Mouse (Mus musculus): ENCODE data around the gene Slain2. TPM values are rescaled to one million over a fixed set of nuclear protein-coding genes. Genes with fewer than 3 reads are reported as not detected.

Slain2 gene
- polyA plus RNA-seq, 2 experiments, result 4.5 to 5.4 TPM

DNA sequence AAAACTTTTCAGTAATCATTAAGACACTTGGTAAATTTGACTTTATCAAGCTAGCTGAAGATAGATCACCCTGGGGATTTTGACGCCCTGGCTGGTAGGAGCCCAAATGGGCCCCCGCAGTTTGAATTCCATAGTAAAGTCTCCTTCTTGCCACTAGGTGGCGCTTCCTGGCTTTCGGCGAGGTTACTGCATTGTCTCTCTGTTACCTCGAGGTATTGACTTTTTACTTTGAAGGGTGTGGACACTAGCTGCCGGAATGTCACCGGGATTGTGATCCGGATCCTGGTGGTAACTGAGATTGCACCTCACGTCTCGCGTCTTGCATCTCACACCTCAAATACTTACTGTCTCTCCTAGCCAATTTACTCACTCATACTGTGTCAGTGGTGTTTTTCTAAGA is 22.6 kb upstream of the Slain2 start:
- DNase-seq (ENCODE audit: low read depth in 3 of 3, low spot score in 3 of 3) (no peak), ATAC-seq (ENCODE audit: insufficient read depth) (0 out of 2 replicates have a peak, but pooled peaks have one; percentile 43)
- Histone ChIP-seq H3K27me3 (ENCODE audit: control insufficient read depth, insufficient read depth, low read length) (no peaks in the 10 kb centered on the region), H3K4me3 (ENCODE audit: insufficient read depth in 1 of 2, low read depth in 2 of 2, low read length in 2 of 2) (no peak overlapping the region), H3K9ac (replicated peaks) (no peak overlapping the region), H3K4me2 (ENCODE audit: low read depth) (no peak overlapping the region), H3K4me1 (replicated peaks; ENCODE audit: control insufficient read depth in 2 of 2, insufficient read depth in 2 of 2, low read length in 1 of 2) (peaks cover 0 to 2% of the 10 kb centered on the region in 2 experiments; a peak in 1 of 4 replicates), H3K36me3 (replicated peaks; ENCODE audit: control insufficient read depth, insufficient read depth, low read depth) (no peaks in the 10 kb centered on the region), H3K27ac (no peak overlapping the region), H3K9me3 (ENCODE audit: control insufficient read depth, low read length) (no peaks in the 10 kb centered on the region)
- TF ChIP-seq CTCF (IDR thresholded peaks at IDR 0.05; ENCODE audit: low read depth), result peak; percentile 85
- TF ChIP-seq EP300 (IDR thresholded peaks at IDR 0.05; ENCODE audit: low read depth), result no peak
- 3% methylated on average over 12 of the region's 12 CpGs for WGBS (ENCODE audit: insufficient replicate concordance)

DNA sequence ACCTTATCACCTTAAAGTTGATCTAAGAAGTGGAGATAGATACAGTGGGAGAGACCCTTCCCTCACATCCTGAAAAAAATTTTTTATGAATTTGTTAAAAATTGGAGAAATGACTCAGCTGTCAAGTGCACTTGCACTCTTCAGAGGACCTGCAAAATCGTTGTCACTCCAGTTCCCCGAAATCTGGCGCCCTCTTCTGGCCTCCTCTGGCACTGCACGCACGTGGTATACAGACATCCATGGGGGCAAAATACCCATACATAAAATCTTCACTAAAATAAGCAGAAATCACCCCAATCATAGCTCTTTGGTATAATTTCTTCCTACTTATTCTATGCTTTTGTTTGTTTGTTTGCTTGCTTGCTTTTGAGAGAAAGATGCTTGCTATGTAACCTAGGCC is 20.1 kb upstream of the Slain2 start:
- Histone ChIP-seq H3K4me3 (ENCODE audit: insufficient read depth in 1 of 2, low read depth in 2 of 2, low read length in 2 of 2) (no peak overlapping the region), H3K4me2 (ENCODE audit: low read depth) (no peak overlapping the region), H3K4me1 (replicated peaks; ENCODE audit: control insufficient read depth in 2 of 2, insufficient read depth in 2 of 2, low read length in 1 of 2) (peaks cover 0 to 21% of the 10 kb centered on the region in 2 experiments; a peak in 2 of 4 replicates), H3K27ac (no peak overlapping the region), H3K27me3 (ENCODE audit: control insufficient read depth, insufficient read depth, low read length) (no peaks in the 10 kb centered on the region), H3K36me3 (replicated peaks; ENCODE audit: control insufficient read depth, insufficient read depth, low read depth) (no peaks in the 10 kb centered on the region), H3K9ac (replicated peaks) (no peak overlapping the region), H3K9me3 (ENCODE audit: control insufficient read depth, low read length) (no peaks in the 10 kb centered on the region)
- WGBS (ENCODE audit: insufficient replicate concordance), result 52% methylated on average over 5 of the region's 5 CpGs
- TF ChIP-seq CTCF (IDR thresholded peaks at IDR 0.05; ENCODE audit: low read depth) (peak; percentile 83), EP300 (IDR thresholded peaks at IDR 0.05; ENCODE audit: low read depth) (no peak)
- ATAC-seq (ENCODE audit: insufficient read depth) (no peak), DNase-seq (ENCODE audit: low read depth in 3 of 3, low spot score in 3 of 3) (no peak)

- DNase-seq (ENCODE audit: low read depth in 3 of 3, low spot score in 3 of 3) (no peak), ATAC-seq (ENCODE audit: insufficient read depth) (no peak)
- Histone ChIP-seq H3K9me3 (ENCODE audit: control insufficient read depth, low read length) (no peaks in the 10 kb centered on the region), H3K4me1 (replicated peaks; ENCODE audit: control insufficient read depth in 2 of 2, insufficient read depth in 2 of 2, low read length in 1 of 2) (peaks cover 0 to 27% of the 10 kb centered on the region in 2 experiments; a peak in 3 of 4 replicates), H3K27ac (no peak overlapping the region), H3K4me2 (ENCODE audit: low read depth) (no peak overlapping the region), H3K36me3 (replicated peaks; ENCODE audit: control insufficient read depth, insufficient read depth, low read depth) (no peaks in the 10 kb centered on the region), H3K9ac (replicated peaks) (no peak overlapping the region), H3K27me3 (ENCODE audit: control insufficient read depth, insufficient read depth, low read length) (no peaks in the 10 kb centered on the region), H3K4me3 (ENCODE audit: insufficient read depth in 1 of 2, low read depth in 2 of 2, low read length in 2 of 2) (no peak overlapping the region)
- WGBS (ENCODE audit: insufficient replicate concordance), result 79% methylated on average over 11 of the region's 11 CpGs
- no peak for TF ChIP-seq EP300 (IDR thresholded peaks at IDR 0.05; ENCODE audit: low read depth)
- no peak for TF ChIP-seq CTCF (IDR thresholded peaks at IDR 0.05; ENCODE audit: low read depth)
Observed at GRCm38 (mm10) chr5:72895261-72895660, 18.8 kb upstream of the Slain2 start.

DNA sequence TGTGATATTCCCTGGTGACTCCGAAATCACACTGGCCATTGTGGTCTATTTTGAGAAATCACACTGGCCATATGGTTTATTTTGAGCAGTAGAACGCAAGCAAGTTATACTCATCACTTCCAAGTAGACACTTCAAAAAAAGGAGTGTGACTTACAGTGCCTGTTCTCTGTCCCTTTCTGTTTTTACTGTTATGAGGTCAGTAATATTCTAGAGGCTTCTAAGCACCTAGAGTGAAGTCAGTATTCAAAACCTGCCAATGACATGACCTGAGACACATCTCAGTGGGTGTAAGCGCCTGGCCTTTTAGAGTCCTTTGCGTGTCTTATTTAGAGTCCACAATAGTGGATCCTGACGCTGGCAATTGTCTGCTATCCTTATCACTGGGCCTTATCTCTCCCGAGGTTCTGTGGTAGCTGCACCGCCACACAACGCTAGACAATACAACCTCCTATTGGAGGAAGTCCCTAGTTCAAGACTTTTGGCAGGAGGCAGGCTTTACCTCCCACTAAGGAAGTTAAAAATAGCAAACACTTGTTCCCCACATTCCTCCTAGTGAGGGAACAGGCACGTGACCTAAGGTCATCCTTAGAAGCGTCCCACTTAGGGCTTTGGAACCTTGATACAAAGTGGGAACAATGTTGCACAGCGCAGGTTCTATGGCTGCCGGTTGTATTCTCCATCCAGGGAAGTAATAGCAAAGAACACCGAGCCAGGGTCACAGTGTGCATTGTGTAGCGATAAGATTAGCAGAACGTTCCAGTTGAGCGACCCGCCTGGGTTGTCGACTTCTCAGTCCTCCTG is 17.4 kb upstream of the Slain2 start:
- Histone ChIP-seq H3K9ac (replicated peaks) (no peak overlapping the region), H3K27ac (no peak overlapping the region), H3K4me1 (replicated peaks; ENCODE audit: control insufficient read depth in 2 of 2, insufficient read depth in 2 of 2, low read length in 1 of 2) (peaks cover 0 to 26% of the 10 kb centered on the region in 2 experiments; a peak in 3 of 4 replicates), H3K36me3 (replicated peaks; ENCODE audit: control insufficient read depth, insufficient read depth, low read depth) (no peaks in the 10 kb centered on the region), H3K4me3 (ENCODE audit: insufficient read depth in 1 of 2, low read depth in 2 of 2, low read length in 2 of 2) (no peak overlapping the region), H3K4me2 (ENCODE audit: low read depth) (peak overlapping the region; percentile 4; the same call in 1 of the 2 replicates), H3K9me3 (ENCODE audit: control insufficient read depth, low read length) (no peaks in the 10 kb centered on the region), H3K27me3 (ENCODE audit: control insufficient read depth, insufficient read depth, low read length) (no peaks in the 10 kb centered on the region)
- WGBS (ENCODE audit: insufficient replicate concordance), result 27% methylated on average over 18 of the region's 18 CpGs
- ATAC-seq (ENCODE audit: insufficient read depth), result peak; percentile 37
- TF ChIP-seq CTCF (IDR thresholded peaks at IDR 0.05; ENCODE audit: low read depth) (no peak), EP300 (IDR thresholded peaks at IDR 0.05; ENCODE audit: low read depth) (no peak)
- DNase-seq (ENCODE audit: low read depth in 3 of 3, low spot score in 3 of 3), result no peak

DNA sequence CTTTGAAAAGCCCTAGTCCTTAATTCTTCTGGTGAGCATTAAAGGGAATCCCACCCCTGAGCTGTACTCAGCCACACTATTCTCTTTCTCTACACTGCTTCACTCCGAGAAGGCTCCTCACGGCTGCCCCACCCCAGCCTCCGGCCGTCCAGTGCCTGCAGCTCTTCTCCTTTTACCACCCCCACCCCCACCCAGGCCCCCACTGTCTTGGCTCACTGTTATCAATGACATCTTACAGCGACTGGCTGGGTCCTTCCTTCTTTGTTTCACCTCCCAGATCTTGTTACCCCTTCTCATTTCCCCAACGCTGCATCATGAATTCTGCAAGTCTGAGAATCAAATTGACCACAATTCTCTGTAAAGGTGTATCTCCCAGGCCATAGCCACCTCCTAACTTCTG is 16.1 kb upstream of the Slain2 start:
- Histone ChIP-seq H3K27me3 (ENCODE audit: control insufficient read depth, insufficient read depth, low read length) (no peaks in the 10 kb centered on the region), H3K27ac (no peak overlapping the region), H3K4me1 (replicated peaks; ENCODE audit: control insufficient read depth in 2 of 2, insufficient read depth in 2 of 2, low read length in 1 of 2) (peaks cover 0 to 26% of the 10 kb centered on the region in 2 experiments; a peak in 3 of 4 replicates), H3K4me2 (ENCODE audit: low read depth) (no peak overlapping the region), H3K36me3 (replicated peaks; ENCODE audit: control insufficient read depth, insufficient read depth, low read depth) (no peaks in the 10 kb centered on the region), H3K9ac (replicated peaks) (no peak overlapping the region), H3K4me3 (ENCODE audit: insufficient read depth in 1 of 2, low read depth in 2 of 2, low read length in 2 of 2) (no peak overlapping the region), H3K9me3 (ENCODE audit: control insufficient read depth, low read length) (no peaks in the 10 kb centered on the region)
- 4% methylated on average over 6 of the region's 6 CpGs for WGBS (ENCODE audit: insufficient replicate concordance)
- DNase-seq (ENCODE audit: low read depth in 3 of 3, low spot score in 3 of 3) (no peak), ATAC-seq (ENCODE audit: insufficient read depth) (no peak)
- TF ChIP-seq EP300 (IDR thresholded peaks at IDR 0.05; ENCODE audit: low read depth) (no peak), CTCF (IDR thresholded peaks at IDR 0.05; ENCODE audit: low read depth) (no peak)
